Mouse (Mus musculus) intestine, embryonic 14.5 days (tissue): Measurements from ENCODE around the gene Ptpn18. TPM values are rescaled to one million over a fixed set of nuclear protein-coding genes. Genes with fewer than 3 reads are reported as not detected.
A peak's percentile ranks its signal among the peaks of the same experiment; 100 is the strongest.

Source experiments
- ATAC-seq: fragments of 200-750 bp; cut with Nextera tagmentation; replicated peaks from 2 replicates; pipeline ENCODE4 v1.8.0; 2017; ENCODE audit warnings: low read depth, moderate number of reproducible peaks, moderate TSS enrichment, moderate library complexity; ENCODE audit not compliant: low FRiP score, low TSS enrichment
- DNase-seq: peaks from one replicate; pipeline ENCODE4 v3.0.0-alpha.2; 2018; ENCODE audit warnings: low spot score
- H3K27ac ChIP-seq: fragments of 300-500 bp; sonication (generic); 2 replicates; pipeline ENCODE4 v1.5.1; 2014; ENCODE audit warnings: low read depth, mild to moderate bottlenecking, control low read depth
- H3K27me3 ChIP-seq: fragments of 300-500 bp; sonication (generic); replicated peaks from 2 replicates; pipeline ENCODE4 v1.6.1; 2014; ENCODE audit warnings: low read length, control low read depth; ENCODE audit not compliant: control insufficient read depth, insufficient read depth
- H3K36me3 ChIP-seq: fragments of 300-500 bp; sonication (generic); 2 replicates; pipeline ENCODE4 v1.6.1; 2014; ENCODE audit warnings: low read length, control low read depth; ENCODE audit not compliant: control insufficient read depth, insufficient read depth
- H3K4me1 ChIP-seq: fragments of 300-500 bp; sonication (generic); replicated peaks from 2 replicates; pipeline ENCODE4 v1.6.1; 2014; ENCODE audit warnings: low read length, control low read depth, mixed read lengths; ENCODE audit not compliant: control insufficient read depth, insufficient read depth
- H3K4me2 ChIP-seq: fragments of 300-500 bp; sonication (generic); 2 replicates; pipeline ENCODE4 v1.6.1; 2014; ENCODE audit warnings: low read length
- H3K4me3 ChIP-seq: fragments of 300-500 bp; sonication (generic); 2 replicates; pipeline ENCODE4 v1.5.1; 2014; ENCODE audit warnings: low read depth, low read length, control low read depth, mixed read lengths
- H3K9ac ChIP-seq: fragments of 300-500 bp; sonication (generic); 2 replicates; pipeline ENCODE4 v1.6.1; 2014; ENCODE audit warnings: mild to moderate bottlenecking, low read length
- H3K9me3 ChIP-seq: fragments of 300-500 bp; sonication (generic); 2 replicates; pipeline ENCODE4 v1.6.1; 2016; ENCODE audit warnings: low read length, control low read depth; ENCODE audit not compliant: control insufficient read depth
- WGBS: fragments of 180-500 bp; shearing (Covaris S2); extraction: QIAGEN DNeasy Blood & Tissue Kit; methylation state at CpG from one replicate; pipeline ENCODE4 v1.1.7; 2014; 5-methylcytosine and 5-hydroxymethylcytosine counted together
- polyA plus RNA-seq: library from polyadenylated mRNA; unstranded; fragments of >200 nt; fragmentation: Nextera tagmentation; extraction: Ambion mirVana; gene quantifications from 2 replicates; pipeline ENCODE4 v1.2.1, GENCODE M21; 2014

Gene Ptpn18
- polyA plus RNA-seq, 1 experiment from 2014 or later, result 22.1 TPM

GRCm38 (mm10) chr1:34443124-34443523 is 16.4 kb upstream of the Ptpn18 start:
- 93% methylated on average over 6 of the region's 6 CpGs for WGBS
- Histone ChIP-seq H3K9ac (no peak overlapping the region), H3K4me3 (no peak overlapping the region), H3K36me3 (peaks cover 45% of the 10 kb centered on the region), H3K9me3 (no peaks in the 10 kb centered on the region), H3K27ac (no peak overlapping the region), H3K4me2 (no peak overlapping the region), H3K4me1 (peaks cover 10% of the 10 kb centered on the region), H3K27me3 (no peaks in the 10 kb centered on the region)
- no peak for ATAC-seq
- DNase-seq, result no peak

GRCm38 (mm10) chr1:34458431-34458830 is 1.1 kb upstream of the Ptpn18 start:
- Histone ChIP-seq H3K4me1 (0 out of 2 replicates have a peak, but pooled peaks cover 3% of the 10 kb centered on the region), H3K4me3 (no peak overlapping the region), H3K27me3 (peaks cover 29% of the 10 kb centered on the region), H3K36me3 (no peaks in the 10 kb centered on the region), H3K4me2 (no peak overlapping the region), H3K9me3 (no peaks in the 10 kb centered on the region), H3K9ac (no peak overlapping the region), H3K27ac (no peak overlapping the region)
- 32% methylated on average over 8 of the region's 8 CpGs for WGBS
- DNase-seq (no peak), ATAC-seq (no peak)

GRCm38 (mm10) chr1:34460061-34460441 is 489 bp downstream of the Ptpn18 start:
- ATAC-seq (peak; percentile 64), DNase-seq (no peak)
- Histone ChIP-seq H3K4me2 (peak overlapping the region; percentile 88), H3K4me3 (peak overlapping the region; percentile 52), H3K27me3 (peaks cover 29% of the 10 kb centered on the region), H3K36me3 (no peaks in the 10 kb centered on the region), H3K4me1 (0 out of 2 replicates have a peak, but pooled peaks cover 3% of the 10 kb centered on the region), H3K9ac (peak overlapping the region; percentile 43), H3K9me3 (no peaks in the 10 kb centered on the region), H3K27ac (no peak overlapping the region)
- WGBS, result 4% methylated on average over 15 of the region's 15 CpGs

GRCm38 (mm10) chr1:34462766-34463165 is 3.2 kb downstream of the Ptpn18 start:
- Histone ChIP-seq H3K9me3 (no peaks in the 10 kb centered on the region), H3K36me3 (no peaks in the 10 kb centered on the region), H3K27me3 (peaks cover 28% of the 10 kb centered on the region), H3K4me2 (no peak overlapping the region), H3K27ac (no peak overlapping the region), H3K4me1 (peaks cover 3% of the 10 kb centered on the region; the same call in 1 of the 2 replicates), H3K4me3 (no peak overlapping the region), H3K9ac (no peak overlapping the region)
- WGBS, result 19% methylated on average over 7 of the region's 7 CpGs
- DNase-seq (no peak), ATAC-seq (no peak)

DNA sequence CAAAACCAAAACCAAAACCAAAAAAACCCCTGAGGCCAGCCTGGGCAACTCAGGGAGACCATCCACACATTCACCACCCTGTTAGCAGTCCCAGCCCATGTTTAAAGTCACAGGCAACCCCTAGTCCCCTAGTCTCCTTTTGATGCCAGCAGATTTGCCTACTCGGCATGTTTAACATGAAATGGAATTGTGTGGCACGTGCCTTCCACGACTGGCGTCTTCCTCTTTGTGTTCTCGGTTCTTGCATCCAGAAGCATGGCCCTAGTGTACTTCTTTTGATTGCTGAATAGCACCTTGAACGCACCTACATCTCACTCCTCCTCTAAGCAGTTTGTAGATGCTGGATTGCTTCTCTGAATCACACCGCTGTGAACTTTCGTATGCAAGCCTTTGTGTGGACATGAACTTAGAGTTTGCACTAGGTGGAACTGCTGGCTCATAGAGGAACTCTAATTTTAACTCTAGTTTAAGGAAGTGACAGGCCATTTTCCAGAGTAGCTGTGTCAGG is 4.8 kb downstream of the Ptpn18 start:
- Histone ChIP-seq H3K9ac (no peak overlapping the region), H3K9me3 (no peaks in the 10 kb centered on the region), H3K4me1 (peaks cover 3% of the 10 kb centered on the region; the same call in 1 of the 2 replicates), H3K36me3 (no peaks in the 10 kb centered on the region), H3K4me3 (no peak overlapping the region), H3K27me3 (peaks cover 13% of the 10 kb centered on the region), H3K4me2 (no peak overlapping the region), H3K27ac (no peak overlapping the region)
- ATAC-seq (no peak), DNase-seq (no peak)
- 85% methylated on average over 8 of the region's 8 CpGs for WGBS

GRCm38 (mm10) chr1:34465445-34465844 is 5.9 kb downstream of the Ptpn18 start:
- 78% methylated on average over 6 of the region's 6 CpGs for WGBS
- no peak for DNase-seq
- H3K4me2 ChIP-seq, result no peak overlapping the region
- ATAC-seq, result no peak
- no peak overlapping the region for H3K27ac ChIP-seq
- peaks cover 6% of the 10 kb centered on the region for H3K27me3 ChIP-seq
- H3K4me3 ChIP-seq, result no peak overlapping the region
- H3K9ac ChIP-seq, result no peak overlapping the region
- H3K36me3 ChIP-seq, result no peaks in the 10 kb centered on the region
- H3K4me1 ChIP-seq, result no peaks in the 10 kb centered on the region; the same call in 1 of the 2 replicates
- H3K9me3 ChIP-seq, result no peaks in the 10 kb centered on the region

DNA sequence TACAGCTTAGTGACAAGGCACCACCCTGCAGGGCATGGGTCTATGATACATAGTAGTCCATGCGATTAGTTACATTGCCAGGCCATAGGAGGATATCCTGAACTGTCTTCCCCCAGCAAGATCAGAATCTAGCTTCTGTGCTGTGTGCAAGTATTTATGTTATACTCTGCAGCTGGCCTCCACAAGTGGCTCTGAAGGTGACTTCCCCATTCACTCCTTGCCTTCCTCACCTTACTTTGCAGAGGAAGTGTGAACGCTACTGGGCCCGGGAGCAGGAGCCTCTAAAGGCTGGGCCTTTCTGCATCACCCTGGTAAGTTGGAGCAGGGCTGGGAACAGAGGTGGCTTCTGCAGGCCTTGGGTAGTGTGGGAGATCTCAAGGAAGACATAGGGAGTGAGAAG is 8.5 kb downstream of the Ptpn18 start:
- Histone ChIP-seq H3K4me3 (no peak overlapping the region), H3K4me1 (no peaks in the 10 kb centered on the region; the same call in 1 of the 2 replicates), H3K27me3 (0 out of 2 replicates have a peak, but pooled peaks cover 7% of the 10 kb centered on the region), H3K9ac (no peak overlapping the region), H3K9me3 (no peaks in the 10 kb centered on the region), H3K4me2 (no peak overlapping the region), H3K36me3 (no peaks in the 10 kb centered on the region), H3K27ac (no peak overlapping the region)
- WGBS, result 75% methylated on average over 3 of the region's 3 CpGs
- no peak for DNase-seq
- ATAC-seq, result no peak

DNA sequence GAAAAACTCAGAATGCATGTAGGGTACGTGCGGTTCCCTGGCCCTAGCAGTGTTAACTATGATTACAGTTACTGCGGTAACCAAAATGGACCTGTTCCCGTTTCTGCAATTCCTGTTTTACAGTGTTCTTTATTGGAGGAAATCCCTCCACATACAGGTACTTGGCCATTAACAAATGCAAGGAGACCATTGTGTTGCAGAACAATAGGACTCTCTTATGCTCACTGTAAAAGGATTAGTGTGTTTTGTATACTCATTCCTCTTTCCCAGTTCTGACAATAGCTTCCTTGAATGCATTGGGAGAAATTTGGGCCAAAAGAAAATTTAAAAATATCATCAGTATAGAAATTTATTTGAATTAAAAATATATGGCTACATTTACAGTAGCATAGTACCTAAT is 8.9 kb downstream of the Ptpn18 start:
- Histone ChIP-seq H3K27me3 (peaks cover 7% of the 10 kb centered on the region; the same call in 1 of the 2 replicates), H3K4me1 (no peaks in the 10 kb centered on the region; the same call in 1 of the 2 replicates), H3K4me3 (no peak overlapping the region), H3K9me3 (no peaks in the 10 kb centered on the region), H3K4me2 (no peak overlapping the region), H3K9ac (no peak overlapping the region), H3K36me3 (no peaks in the 10 kb centered on the region), H3K27ac (no peak overlapping the region)
- ATAC-seq (no peak), DNase-seq (no peak)
- WGBS, result 82% methylated on average over 4 of the region's 4 CpGs

GRCm38 (mm10) chr1:34469801-34470200 is 10.2 kb downstream of the Ptpn18 start:
- no peak overlapping the region for H3K4me3 ChIP-seq
- H3K27me3 ChIP-seq, result peaks cover 7% of the 10 kb centered on the region; the same call in 1 of the 2 replicates
- H3K9me3 ChIP-seq, result no peaks in the 10 kb centered on the region
- H3K9ac ChIP-seq, result no peak overlapping the region
- H3K27ac ChIP-seq, result no peak overlapping the region
- no peak overlapping the region for H3K4me2 ChIP-seq
- H3K4me1 ChIP-seq, result no peaks in the 10 kb centered on the region; the same call in 1 of the 2 replicates
- DNase-seq, result no peak
- 67% methylated on average over 5 of the region's 5 CpGs for WGBS
- no peaks in the 10 kb centered on the region for H3K36me3 ChIP-seq
- no peak for ATAC-seq
